Mouse (Mus musculus) cerebral cortex, adult 2 months (tissue): Measurements from ENCODE around the gene Ppid.

ENCODE experiments used
- WGBS: fragments of 180-500 bp; shearing (Covaris S2); methylation state at CpG from one replicate; pipeline ENCODE4 v1.1.7; 2018; 5-methylcytosine and 5-hydroxymethylcytosine counted together

The Ppid gene

DNA sequence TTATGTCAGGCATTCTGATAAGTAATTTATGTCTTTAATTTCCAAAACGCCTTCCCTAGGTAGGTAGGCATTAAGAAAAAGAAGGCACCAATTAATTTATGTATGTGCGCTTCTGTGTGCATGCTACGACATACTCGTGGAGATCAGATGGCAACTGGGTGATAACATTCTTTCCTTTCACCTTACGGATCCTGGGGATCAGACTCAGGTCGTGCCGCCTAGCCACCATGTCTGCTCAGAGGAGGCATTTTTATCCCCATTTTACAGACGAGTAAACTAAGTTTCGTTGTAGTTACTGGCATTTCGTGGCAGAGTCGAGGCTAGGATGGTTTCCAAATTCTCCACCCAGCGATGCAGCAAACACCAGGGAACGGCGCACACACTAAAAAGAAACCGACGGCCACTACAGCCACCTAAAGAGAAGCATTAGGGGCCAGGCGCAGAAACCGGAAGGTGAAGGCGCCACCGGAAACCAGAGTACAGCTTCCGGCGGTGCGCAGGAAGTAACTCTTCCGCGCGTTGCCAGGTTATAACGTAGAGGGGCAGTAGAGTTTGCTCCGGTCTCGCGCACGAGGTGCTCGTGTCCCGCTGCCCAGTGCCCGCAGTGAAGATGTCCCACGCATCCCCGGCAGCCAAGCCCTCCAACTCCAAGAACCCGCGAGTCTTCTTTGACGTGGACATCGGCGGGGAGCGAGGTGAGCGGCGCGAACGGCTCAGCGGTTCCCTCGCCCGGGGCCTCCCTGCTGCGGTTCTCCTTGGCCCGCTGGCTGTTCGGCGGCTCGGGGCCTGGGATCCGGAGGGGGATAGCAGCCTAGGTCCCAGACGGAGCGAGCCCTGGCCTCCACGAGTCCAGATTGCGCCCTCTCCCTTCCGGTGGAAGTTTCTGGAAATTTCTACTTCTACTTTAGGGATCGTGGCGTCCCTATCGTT is at the start of gene Ppid:
Gene Ppid, plus strand, starts transcription at position 480 of the 930 bp plus-strand sequence.
- 4% methylated on average over 63 of the region's 63 CpGs for WGBS

- WGBS = 42% methylated on average over 6 of the region's 6 CpGs
These were observed 48.6 kb upstream of the Ppid start for GRCm38 (mm10) chr3:79542585-79542984.

DNA sequence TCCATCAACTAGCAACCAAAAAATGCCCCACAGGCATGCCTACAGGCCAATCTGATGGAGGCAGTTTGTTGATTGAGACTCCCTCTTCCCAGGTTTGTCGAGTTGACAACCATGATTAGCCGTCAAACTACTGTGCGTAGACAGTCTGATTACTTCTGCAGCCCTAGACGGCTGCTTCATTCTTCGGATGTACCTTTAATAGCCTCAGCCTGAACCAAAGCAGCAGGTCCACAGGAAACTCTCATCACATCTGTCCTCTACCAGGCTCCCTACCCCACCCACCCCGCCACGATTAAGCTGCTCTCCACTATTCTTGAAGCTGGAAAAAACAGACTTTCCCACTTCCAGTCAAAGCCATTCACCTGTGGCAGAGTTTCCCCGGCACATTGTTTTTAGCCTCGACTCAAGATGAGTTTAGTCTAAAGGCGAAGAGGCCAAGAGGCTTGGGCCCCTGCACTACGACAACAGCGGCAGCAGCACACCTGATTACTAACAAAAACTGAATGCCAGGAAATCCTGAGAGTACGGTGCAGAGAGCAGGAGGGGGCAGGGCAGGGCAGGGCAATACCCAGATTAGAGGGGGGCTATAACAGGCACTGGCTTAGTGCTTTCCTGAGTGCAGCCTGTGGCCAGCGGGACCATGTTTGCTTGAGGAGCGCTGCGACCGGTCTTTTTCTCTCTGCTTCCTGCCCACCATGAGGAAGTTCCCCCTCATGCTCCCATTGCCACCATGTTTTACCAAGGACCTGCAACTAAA is 42.3 kb upstream of the Ppid start:
- WGBS = 79% methylated on average over 17 of the region's 17 CpGs

GRCm38 (mm10) chr3:79549751-79550393 is 41.3 kb upstream of the Ppid start:
- 47% methylated on average over 8 of the region's 8 CpGs for WGBS

DNA sequence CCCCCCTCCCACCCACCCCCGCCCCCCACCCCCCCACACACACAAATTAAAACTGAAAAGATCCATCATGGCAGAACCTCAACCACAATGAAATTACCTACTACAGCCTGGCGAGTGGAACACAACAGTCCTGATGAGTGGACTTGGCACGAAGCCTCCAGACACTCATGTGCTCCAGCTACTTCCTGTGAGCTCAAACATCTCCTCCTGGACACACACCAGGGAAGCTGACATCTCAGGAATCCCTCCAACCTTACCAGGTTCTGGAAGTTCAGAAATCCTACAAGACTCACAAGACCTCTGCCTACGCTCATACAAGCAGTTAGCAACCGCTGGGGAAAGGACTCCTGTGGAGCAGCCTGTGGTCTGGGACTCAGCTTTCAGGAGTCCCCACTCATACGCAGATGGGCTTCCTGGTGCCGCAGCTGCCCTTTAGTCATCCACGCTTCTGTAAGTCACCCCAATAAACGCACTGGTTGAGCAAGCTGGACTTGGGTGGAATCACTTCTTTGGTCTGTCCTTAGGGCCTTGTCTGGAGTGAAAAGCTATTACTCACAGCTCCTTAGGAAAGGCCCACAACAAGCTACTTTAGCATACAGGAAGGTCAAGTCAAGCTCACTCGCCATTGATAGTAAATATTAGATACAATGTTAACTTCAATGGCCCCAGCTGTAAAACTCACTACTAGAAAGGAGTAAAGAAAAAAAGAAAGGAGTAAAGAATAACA is 39.2 kb upstream of the Ppid start:
- WGBS = 87% methylated on average over 10 of the region's 10 CpGs

DNA sequence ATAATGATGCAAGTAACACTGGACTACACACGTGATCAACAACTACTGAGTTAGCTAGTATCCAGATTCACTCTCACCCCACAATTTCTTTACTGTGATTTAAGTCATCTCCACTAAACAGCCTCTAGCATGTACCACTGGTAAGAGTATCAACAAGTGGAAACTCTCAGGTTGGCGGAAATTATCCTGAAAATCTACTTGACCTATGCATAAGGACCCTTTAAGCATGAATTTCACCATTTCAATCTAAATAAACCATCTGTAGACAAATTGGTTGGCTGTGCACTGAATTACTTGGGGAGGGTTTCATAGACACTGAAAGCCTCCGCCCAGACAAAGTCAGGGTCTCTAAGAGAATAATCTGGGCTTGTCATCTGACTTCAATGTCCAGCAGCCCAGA is 37.4 kb upstream of the Ppid start:
- 99% methylated on average over 3 of the region's 3 CpGs for WGBS

GRCm38 (mm10) chr3:79555061-79555460 is 36.1 kb upstream of the Ppid start:
- WGBS = 72% methylated on average over 6 of the region's 6 CpGs

- 40% methylated on average over 9 of the region's 9 CpGs for WGBS
These were observed 31.9 kb upstream of the Ppid start for GRCm38 (mm10) chr3:79559021-79559772.

DNA sequence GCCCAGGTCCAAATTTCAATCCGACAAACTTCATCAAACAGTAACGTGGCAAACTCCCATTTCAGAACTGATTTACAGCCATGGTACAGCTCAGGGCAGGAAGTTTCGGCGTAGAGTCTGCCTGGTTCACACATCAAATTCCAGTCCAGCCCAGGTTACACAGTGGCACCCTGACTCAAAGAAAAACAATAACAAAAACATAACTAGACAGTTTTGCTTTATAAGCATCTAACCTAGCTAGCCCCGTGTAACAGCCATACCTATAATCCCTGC is 31.4 kb upstream of the Ppid start:
- 36% methylated on average over 5 of the region's 5 CpGs for WGBS

DNA sequence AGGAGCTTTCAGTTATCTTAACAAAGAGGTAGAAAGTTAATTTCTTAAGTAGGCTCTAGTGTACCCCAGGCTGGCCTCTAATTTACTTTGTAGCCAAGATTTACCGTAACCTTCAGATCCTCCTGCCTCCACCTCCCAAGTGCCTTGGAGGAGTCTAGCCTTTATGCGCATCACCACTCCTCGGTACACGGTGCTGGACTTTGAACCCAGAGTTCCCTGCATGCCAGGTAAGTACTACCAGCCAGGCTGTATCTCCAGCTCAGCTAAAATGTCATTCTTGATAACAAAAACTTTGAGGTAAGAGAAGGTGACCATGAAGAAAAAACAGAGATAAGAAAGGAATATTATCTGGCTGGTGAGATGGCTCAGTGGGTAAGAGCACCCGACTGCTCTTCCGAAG is 30.6 kb upstream of the Ppid start:
- WGBS = 97% methylated on average over 6 of the region's 6 CpGs

DNA sequence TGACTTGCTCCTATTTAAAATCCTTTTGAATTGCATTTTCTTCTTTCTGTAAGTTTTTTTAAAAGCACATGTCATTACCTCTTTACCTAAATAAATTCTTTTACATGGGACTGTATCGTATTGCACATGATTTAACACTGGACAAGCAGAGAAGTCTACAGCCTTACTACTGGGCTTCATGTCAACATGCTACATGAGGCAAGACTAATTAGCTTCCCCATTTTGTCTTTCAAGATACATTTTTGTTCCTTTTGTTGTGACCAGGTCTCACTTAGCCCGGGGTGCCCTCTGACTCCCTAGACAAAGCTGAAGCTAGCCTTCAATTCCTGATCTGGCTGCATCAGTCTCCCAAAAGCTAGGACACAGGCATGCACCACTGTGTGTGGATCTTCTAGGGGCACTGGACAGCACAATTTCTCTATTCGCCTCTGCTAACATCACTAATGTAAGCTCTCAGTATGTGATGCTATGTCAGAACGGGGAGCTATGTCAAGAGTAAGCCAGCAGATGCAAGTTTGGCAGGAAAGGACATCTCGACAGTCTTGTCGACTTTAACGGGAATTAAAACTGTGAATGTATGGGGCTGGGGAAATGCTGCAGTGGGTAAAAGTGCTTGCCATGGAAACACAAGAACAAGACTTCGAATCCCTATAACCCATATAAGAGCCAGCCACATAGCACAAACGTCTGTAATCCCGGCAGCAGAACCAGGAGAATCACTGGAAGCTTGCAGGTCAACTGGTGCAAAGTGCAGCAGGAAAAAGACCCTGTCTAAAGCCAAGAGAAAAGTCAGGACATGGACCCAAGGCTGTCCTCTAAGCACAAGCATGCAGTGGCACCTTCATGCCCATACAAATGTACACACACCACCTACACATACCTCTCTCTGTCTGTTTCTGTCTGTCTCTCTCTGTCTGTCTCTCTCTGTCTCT is 29.1 kb upstream of the Ppid start:
- WGBS = 64% methylated on average over 10 of the region's 10 CpGs

GRCm38 (mm10) chr3:79563511-79563910 is 27.6 kb upstream of the Ppid start:
- WGBS = 86% methylated on average over 2 of the region's 2 CpGs

- WGBS = 78% methylated on average over 10 of the region's 10 CpGs
These were observed 26.1 kb upstream of the Ppid start for GRCm38 (mm10) chr3:79564875-79565606.

GRCm38 (mm10) chr3:79566716-79567691 is 24.1 kb upstream of the Ppid start:
- 2% methylated on average over 60 of the region's 60 CpGs for WGBS

- WGBS = under 1% methylated on average over 52 of the region's 55 CpGs
These were observed 23.3 kb upstream of the Ppid start, which contains the start of gene Fnip2 for GRCm38 (mm10) chr3:79567703-79568362. Gene Fnip2 (minus strand): TSS chr3:79567796.

- WGBS = 80% methylated on average over 16 of the region's 16 CpGs
These were observed 22.4 kb upstream of the Ppid start for GRCm38 (mm10) chr3:79568629-79569350.

DNA sequence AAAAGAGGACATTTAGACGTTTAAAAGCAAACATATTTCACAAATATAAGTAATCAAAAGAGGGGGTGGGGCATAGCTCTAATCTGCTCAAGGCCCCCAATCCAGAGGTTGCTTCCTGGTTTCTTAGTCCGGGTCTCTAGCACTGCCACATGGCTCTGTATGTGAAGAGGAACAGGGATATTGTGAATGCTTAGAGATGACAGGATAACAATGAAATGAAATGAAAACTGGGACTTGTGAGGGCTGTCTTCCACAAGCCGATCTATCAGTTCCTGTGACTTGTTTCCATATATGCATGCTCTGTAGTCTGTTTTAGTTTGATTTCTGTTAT is 21.8 kb upstream of the Ppid start:
- WGBS = 92% methylated on average over 3 of the region's 3 CpGs
